Mouse (Mus musculus) cerebellum, postnatal 25 days (tissue): ENCODE results near the gene Bcar3.
A peak's percentile ranks its signal among the peaks of the same experiment; 100 is the strongest.
"Not testable (repeated sequence)": the region's sequence is repeated elsewhere in the genome, so short reads cannot be mapped to it uniquely, and the experiment has no call there.

Source experiments
- DNase-seq, 2 experiments: peaks; one replicate each; pipeline ENCODE4 v3.0.0; 2021; ENCODE audit warnings: mixed read lengths in 2 of 2

Bcar3 gene

DNA sequence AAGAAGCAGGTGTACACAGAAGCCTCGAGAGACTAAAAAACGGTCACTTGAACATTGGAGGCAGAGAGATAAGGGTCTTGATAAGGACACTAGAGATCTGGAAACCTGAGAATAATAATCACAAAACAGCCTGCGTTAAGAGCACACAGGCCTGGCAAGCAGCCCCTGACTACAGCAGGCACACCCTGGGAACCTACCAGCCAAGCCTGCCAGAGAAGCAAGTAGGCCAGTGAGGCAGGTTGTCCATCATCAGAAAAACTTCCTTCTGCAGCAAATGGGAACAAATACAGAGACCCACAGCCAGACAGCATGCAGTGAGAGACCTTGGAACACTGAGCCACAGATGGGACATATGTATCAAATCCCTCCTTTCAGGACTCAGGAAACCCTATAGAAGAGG is 93.8 kb downstream of the Bcar3 start:
- DNase-seq = peak; percentile 70 to 81

GRCm38 (mm10) chr3:122389972-122390371 is 96.0 kb downstream of the Bcar3 start:
- no peak for DNase-seq

DNA sequence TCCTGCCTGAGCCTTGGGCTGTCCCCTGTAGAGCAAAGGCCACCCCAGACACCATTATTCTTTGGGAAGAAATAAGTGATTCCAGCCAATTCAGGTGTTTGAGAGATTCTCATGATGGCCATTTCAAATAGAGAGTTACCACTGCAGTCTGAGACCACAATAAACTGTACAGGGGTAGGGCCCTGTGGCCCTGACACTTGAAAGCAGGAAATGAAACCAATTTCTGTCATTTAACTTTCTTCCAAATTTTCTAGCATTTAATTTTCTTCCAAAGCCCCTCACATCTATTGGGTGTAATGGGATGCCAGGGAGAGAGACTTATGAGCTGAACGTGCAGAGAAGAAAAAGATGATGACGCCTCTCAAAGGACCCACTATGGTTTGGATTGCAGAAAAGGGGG is 97.2 kb downstream of the Bcar3 start:
- DNase-seq = no peak

- DNase-seq = no peak
These were observed 97.9 kb downstream of the Bcar3 start for GRCm38 (mm10) chr3:122391816-122392215.

DNA sequence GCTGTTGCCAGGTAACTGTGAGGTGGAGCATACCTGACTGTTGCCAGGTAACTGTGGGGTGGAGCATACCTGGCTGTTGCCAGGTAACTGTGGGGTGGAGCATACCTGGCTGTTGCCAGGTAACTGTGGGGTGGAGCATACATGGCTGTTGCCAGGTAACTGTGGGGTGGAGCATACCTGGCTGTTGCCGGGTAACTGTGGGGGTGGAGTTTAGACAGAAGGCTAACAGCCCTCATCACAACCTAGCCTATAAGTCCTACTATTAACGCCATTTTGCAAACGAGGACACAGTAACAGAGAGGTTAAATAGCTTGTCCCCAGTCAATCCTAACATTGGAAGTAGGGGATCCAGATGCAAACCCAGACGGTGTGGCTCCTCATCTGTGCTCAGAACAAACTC is 99.5 kb downstream of the Bcar3 start:
- not testable (repeated sequence) for DNase-seq

GRCm38 (mm10) chr3:122393836-122394374 is 100.0 kb downstream of the Bcar3 start:
- no peak for DNase-seq

DNA sequence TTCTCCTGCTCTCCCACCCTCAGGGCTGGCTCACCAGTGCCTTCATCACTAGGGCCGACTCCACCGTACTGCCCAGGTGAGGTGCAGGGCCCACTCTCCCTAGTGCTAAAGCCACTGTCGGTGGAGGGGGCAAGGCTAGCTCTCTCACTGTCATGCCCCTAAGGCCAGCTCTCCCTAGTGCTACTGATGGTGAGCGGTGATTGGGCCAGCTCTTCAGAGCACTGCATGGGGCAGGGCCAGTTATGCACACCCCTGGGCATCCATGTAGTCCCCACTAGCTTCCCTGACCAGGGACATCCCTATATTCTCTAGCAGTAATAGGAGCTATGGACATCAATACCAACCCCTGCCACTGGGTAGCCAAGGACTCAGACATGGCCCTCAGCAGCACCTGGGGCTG is 103.0 kb downstream of the Bcar3 start:
- no peak for DNase-seq

DNA sequence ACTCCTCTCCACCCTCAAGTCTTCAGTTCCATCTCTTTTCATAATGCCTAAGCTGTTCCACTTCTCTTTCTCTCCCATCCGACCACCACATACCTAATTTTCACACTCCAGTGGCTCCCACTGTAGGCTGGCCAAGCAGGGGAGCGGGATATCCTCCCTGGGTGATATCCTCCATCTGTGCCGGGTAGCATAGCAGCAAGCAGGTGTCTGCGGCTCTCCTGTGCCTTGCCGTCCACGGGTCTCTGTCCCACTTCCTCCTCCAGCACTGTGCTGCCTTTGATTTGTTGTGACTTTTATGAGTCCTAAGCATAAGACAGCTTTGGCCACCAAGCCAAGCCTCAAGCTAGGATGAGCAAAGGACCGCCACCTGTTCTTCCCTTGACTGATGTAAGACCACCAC is 103.5 kb downstream of the Bcar3 start:
- no peak for DNase-seq

GRCm38 (mm10) chr3:122401011-122401410 is 107.1 kb downstream of the Bcar3 start:
- DNase-seq = no peak

DNA sequence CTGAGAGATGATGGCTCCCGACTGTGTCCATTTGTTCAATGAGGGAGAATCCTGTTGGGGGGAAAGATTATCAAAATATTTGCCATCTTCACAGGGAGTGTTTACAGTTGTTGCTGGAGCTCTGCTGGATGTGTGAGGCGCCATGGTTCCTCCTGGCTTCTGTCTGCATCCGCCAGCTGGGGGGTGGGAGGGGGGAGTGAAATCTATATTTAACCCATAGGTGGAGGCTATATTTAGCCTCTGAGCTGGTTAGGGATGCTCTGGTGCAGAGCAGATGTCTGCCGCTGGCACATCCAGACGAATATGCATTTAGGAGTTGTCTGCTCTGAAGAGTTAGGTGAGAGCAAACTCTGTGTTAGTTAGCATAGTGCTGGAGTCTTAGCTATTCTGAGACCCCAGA is 108.2 kb downstream of the Bcar3 start:
- no peak for DNase-seq

- no peak for DNase-seq
These were observed 110.1 kb downstream of the Bcar3 start for GRCm38 (mm10) chr3:122403860-122404557.

GRCm38 (mm10) chr3:122405203-122405956 is 111.4 kb downstream of the Bcar3 start:
- no peak for DNase-seq

GRCm38 (mm10) chr3:122406416-122406815 is 112.5 kb downstream of the Bcar3 start:
- DNase-seq = no peak

DNA sequence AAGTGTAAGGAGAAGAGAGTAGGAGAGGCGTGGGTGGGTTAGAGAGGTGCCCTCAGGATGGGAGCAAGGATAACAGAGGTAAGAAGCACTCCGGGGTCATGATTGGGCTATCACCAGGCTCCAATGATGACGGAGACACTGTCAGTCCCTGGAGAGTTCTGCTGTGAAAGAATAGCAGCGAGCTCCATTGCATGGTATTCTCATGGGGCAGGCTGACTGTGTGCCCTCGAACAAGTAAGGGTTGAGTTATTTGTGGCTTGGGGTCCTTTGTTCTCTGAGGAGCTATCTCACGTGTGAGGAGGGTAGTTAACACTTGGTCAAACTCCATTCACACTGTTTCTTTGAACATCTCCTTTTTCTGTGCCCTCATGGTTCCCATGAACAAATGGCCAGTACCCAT is 113.8 kb downstream of the Bcar3 start:
- DNase-seq = no peak

DNA sequence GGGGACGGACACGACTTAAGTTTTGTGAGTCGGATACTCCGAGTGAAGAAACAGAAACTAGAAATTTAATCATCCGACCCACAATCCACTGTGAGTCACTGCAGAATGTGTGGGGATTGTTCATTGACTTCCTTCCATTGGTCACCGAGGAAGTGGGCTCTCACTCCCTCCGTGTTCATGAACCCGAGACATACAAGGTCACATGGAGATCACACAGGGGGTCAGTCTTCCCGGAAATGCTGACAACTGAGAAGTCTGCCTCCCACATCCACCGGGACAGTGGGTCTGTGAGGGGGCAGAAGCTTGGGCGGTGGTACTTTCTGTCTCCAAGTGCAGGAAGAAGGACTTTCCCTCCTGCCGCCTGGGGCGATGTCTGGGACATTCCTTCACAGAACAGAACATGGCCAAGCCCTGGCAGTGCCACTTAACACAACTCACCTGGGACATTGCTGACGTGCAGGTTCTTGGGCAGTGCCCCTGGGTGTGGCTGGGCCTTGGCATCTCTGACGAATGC is 114.9 kb downstream of the Bcar3 start:
- DNase-seq = no peak

DNA sequence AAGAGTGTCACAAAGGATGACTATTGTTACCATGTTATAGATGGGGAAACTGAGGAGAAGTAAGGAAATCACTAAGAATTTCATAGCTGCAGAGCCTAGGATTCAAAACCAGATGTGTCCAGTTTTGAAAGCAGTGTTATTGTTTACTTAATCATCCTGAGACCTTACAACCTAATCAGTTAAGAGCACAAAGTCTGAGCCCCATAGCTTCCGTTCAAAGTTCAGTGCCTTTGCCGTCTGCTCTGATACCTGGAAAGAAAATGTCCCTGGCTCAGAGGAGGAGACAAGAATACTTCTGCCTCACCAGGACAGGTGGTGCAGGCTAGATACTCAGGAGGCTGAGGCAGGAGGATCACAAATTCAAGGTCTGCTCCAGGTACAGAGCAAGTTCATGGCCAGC is 117.7 kb downstream of the Bcar3 start:
- no peak for DNase-seq

DNA sequence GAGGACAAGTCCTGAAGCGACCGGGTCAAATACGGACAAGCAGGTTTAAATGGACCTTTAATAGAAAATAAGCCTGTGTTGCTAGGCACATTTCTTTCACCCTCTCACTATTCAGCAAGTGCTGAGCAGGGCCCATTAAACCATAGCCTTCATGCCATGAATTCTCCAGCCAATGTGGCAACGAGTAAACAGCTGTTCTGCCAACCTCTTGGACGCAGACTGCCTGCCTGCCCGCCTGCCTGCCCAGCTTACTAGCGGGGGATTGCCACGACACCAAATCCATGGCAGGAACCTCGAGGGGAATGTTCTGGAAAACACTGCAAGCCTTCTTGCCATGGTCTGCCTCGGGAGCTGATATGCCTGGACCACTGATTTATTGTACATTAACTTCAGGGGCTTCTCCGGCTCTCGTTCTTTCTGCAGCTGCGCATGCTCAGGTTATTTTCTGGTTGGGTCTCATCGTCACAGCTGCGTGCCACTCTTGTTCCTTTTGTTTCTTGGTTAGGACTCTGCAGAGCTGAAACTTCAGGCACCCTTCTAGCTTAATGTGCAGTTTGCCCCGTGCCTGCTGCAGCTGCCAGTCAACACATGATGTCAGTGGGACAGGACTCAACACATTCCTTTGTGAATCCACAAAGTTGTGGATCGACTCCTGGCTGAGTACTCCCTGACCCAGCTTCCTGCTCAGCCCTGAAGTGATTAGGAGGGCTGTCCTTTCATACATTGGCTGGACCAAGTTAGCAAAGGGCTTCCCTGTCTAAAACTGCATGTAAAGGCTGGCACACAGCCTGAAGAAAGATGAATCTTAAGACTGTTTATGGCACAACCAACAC is 120.0 kb downstream of the Bcar3 start:
- DNase-seq = peak in 1 of 2 experiments; percentile 14

DNA sequence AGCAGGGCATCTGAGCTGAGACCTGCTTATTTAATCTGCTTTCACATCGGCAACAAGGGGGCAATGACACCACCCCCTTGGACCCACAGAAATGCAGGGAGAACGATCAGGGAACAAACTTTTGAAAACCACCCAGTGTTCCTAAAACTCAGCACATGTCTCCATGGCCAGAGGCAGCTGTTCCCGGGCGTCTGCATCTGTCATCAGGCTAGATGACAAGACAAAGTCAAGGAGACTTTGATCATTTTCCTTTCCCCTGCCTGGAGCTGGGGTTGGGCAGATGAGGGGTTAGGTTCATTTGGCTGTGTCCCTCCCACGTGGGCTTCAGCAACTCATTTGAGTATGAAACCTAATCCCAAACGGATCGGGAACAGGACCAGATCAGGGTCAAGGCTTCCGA is 120.9 kb downstream of the Bcar3 start:
- DNase-seq = no peak

- no peak for DNase-seq
These were observed 123.5 kb downstream of the Bcar3 start for GRCm38 (mm10) chr3:122417466-122417865.

DNA sequence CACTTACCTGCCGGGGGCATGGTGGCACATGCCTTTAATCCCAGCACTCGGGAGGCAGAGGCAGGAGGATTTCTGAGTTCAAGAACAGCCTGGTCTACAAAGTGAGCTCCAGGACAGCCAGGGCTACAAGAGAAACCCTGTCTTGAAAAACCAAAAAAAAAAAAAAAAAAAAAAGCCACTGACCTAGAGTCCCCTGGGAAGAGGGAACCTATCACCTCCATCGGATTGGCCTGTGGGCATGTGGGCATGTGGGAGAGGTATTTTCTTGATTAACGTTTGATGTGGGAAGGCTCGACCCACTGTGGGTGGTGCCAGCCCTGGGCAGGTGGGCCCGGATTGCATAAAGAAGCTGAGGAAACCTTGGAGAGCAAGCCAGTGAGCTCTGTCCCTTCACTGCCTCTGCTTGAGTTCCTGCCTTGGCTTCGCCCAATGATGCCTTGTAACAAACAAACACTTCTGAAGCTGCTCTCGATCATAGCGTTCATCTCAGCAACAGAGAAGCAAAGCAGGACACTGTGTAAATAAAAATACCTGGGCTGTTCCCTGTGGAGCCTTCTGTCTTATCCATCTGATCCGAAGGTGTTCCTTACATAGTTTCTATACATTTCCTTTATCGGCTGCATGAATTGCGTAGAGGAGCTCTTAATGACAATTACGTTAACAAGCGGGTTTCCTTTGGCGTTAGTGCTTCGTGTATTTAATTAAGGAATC is 124.8 kb downstream of the Bcar3 start:
- DNase-seq = no peak

GRCm38 (mm10) chr3:122419610-122420409 is 125.9 kb downstream of the Bcar3 start:
- peak; percentile 76 to 79 for DNase-seq

GRCm38 (mm10) chr3:122420410-122420774 is 126.5 kb downstream of the Bcar3 start:
- peak; percentile 14 to 26 for DNase-seq
